Mouse (Mus musculus) thymus, adult 2 months (tissue): ENCODE data around the gene Hspb7.

Experiments used
- CTCF ChIP-seq: fragments of 200-500 bp; IDR thresholded peaks from 2 replicates; pipeline ENCODE4 v1.5.1; 2012; ENCODE audit warnings: mild to moderate bottlenecking, control low read depth, low read length, moderate library complexity, borderline replicate concordance; ENCODE audit not compliant: control insufficient read depth, poor library complexity, insufficient read depth; ENCODE audit errors: extremely low read depth
- POLR2A ChIP-seq: fragments of 200-500 bp; IDR thresholded peaks from 2 replicates; pipeline ENCODE4 v1.6.1; 2012; ENCODE audit warnings: mild to moderate bottlenecking, low read length, control low read depth, moderate library complexity; ENCODE audit not compliant: control insufficient read depth, poor library complexity, insufficient read depth; ENCODE audit errors: extremely low read depth

GRCm38 (mm10) chr4:141472641-141473321, 52.2 kb downstream of the Hspb7 start:
- TF ChIP-seq CTCF, result no peak
- TF ChIP-seq POLR2A, result no peak
